Mouse (Mus musculus): Measurements from ENCODE around the gene Adgrg1.

Adgrg1 gene

DNA sequence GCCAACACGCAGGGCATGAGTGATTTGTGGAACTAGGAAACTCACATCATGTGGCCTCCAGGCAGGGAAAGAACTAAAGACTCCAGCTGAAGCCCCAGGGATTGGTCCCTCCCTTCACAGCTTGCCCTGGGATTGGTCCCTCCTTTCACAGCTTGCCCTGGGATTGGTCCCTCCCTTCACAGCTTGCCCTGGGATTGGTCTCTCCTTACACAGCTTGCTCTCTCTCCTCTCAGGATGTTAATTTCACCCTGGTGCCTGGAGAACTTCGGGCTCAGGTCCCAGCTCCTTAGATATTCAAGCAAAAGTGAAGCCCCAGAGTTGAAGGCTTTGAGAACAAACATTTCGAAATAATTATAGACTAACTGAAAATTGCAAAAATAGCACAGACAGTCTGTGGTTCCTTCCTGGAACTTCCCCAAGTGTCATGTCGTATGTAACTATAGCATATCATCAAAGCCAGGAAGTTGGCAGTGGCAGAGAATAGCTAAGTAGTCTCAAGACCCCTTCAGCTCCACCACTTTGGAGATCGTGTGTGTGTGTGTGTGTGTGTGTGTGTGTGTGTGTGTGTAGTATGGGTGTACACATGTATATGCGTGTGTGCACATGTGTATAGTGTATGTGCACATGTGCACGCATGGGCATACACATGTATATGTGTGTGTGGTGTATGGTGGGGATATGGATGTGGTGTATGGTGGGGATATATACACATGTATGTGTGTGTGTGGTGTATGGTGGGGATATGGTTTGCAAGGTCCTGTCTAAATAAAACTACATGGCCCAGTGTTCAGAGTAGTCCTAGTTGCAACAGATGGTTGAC is 62.8 kb downstream of the Adgrg1 start:
- peak in 1 of 2 experiments; percentile 30 for DNase-seq (ENCODE audit: low spot score in 2 of 2)

DNA sequence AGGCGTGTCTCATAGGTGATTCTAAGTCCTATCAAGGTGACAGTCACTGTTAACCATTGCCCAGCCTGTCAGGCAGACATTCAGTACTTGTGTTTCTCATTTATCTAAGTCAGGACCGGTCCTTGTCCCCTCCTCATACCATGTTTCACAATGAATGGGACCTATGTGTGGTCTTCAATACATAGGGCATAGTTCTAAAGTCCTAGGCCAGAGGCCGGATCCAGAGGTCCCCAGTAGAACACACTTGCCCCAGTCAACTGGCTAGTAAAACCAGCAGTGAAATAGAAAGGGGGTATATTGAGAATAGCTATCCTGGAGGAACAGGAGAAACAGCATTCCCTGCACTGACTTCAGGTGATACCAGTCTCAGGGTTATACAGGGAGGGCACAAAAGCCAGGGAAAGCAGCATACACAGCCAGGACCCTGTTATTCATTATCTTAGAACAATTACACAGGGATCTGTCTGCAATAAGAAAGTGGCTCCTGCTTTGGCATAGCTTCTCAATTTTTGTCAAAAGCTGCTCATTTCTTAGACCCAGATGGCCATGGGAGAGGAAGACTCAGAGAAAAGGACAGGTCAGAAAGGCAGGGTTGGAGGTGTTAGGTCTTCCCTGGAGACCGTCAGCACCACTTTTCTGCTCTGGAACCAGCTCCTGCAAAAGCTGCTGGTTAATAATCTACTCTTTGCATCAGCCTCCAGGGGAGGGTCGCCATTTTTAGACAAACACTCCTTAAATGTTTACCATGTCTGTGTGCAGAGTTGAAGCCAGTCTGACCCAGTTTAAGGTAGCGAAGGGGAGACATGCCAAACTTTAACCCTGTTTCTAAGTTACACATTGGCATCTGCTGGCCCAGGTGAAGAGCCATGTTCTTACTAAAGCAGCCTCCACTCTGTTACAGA is 67.6 kb downstream of the Adgrg1 start:
- DNase-seq (ENCODE audit: low spot score in 2 of 2) = no peak

DNA sequence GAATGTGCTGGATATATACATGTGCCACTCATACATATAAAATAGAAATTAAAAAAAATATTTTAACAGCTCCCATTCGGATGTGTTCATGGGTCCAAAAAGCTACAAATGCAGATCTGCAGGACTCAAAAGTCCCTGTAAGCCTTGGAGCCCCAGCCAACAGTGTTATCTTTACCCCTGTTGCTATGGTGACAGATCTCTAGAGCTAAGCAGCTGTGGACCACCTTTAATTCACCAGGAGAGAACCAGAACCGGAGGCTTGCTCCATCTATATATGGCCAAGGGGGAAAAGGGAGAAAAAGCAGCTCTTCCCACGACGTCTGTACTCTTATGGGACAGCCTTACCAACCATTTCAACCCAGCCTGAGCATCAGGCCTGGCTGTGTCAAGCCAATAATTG is 70.3 kb downstream of the Adgrg1 start:
- DNase-seq (ENCODE audit: low spot score in 2 of 2) = no peak

DNA sequence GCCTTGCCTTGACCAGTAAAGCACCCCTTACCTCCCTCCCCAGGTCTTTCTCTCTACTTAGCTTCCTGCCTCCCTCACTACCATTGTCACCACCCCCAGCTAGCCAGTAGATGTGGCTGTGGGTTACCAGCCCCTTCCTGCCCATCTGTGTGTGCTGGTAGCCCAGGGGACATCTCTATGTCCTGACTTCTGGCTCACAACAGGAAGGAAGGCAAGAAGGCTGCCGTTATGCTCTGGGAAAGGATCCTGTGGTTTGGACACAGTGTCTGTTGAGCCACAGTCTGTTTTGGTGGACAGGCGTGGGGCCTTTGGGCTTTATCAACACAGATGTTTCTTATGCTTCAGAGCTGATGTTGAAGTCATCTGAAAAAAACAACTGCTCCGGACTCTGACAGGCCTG is 72.4 kb downstream of the Adgrg1 start:
- DNase-seq (ENCODE audit: low spot score in 2 of 2) = no peak

DNA sequence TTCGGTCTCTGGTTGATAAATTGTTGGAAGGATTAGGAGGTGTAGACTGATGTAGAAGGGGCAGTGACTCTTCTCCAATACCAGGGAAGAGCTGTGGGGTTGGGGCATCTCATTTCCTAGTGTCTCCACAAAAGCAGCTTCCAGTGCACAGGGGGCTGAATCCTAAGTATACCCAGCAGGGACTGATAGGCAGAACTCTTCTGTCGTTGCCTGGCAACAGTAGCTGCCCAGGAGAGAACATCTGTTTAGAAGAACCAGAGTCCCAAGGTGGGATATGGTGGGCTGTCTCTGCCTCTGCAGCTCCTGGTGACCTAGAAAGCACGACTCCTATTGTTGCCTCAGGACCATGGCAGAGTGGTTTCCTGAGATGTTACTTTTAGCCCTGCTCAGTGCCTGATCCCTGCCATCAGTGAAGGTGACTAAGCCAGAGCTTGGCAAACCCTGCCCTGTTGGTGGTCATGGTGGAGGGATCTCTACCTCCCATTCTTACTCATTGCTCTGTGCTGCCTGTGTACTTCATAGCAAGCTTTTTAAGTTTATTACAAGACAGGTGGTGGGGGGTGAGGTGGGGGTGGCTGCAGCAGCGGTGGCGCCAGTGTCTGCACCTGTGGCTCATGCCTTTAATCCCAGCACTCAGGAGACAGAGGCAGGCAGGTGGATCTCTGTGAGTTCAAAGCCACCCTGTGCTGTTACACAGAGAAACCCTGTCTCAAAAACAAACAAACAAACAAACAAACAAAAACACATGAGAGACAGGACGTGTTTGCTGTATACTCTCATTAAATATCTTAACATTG is 73.5 kb downstream of the Adgrg1 start:
- no peak for DNase-seq (ENCODE audit: low spot score in 2 of 2)

DNA sequence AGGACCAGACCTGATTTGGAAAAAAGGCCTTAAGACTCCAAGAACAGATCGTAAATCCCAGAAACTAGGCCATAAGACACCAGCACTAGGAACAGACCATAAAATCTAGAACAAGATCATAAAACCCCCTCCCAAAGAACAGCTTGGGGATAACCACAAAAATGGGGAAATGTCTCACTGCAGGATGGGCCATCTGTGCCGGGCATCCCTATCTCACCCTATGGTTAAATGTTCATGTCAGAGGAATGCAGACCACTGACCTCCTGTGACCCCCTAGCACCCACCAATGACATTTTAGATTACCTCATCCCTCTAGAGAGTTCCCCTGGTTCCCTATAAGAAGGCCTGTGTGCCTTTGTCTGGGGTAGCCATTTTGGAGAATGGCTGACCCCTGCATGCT is 75.1 kb downstream of the Adgrg1 start:
- no peak for DNase-seq (ENCODE audit: low spot score in 2 of 2)

DNA sequence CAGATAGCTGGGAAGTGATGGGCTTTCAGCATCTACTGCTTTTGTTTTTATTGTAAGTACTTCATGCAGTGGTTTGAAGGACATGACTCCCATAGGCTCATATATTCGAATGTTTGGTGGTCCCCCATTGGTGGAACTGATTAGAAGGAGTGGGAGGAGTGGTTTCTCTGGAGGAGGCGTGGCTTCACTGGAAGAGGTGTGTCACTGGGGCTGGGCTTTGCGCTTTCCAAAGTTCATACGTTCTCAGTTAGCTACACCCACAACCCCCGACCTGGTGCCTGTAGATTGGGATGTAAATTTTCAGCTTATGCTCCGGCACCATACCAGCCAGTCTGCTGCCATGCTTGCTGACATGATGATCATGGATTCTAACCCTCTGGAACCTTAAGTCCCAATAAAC is 79.9 kb downstream of the Adgrg1 start:
- no peak for DNase-seq (ENCODE audit: low spot score in 2 of 2)

DNA sequence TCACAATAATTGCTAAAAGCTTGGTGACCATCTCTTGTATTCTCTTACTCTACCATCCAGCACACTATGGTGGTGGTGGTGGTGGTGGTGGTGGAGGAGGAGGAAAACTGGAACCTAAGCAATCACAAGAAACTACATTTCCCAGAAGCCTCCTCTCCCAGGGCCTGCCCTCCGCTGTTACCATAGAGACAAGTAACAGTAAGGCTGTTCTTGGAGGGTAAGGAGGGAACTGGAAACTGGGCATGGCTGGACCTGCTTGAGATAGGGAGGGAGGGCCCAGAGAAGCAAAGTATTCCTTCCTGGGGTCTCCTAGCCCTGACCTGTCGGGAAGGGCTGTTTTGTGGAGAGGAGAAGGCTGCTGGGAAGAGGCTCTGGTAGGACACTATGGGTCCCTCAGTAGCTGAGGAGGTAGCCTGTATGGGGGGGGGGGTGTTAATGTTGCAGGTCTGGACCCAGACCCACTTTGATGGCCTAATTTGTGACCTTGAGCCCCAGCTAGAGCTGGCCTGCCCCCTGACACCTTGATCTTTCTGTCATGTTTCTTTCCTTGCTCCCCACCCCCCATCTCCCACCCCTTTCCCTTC is 80.5 kb downstream of the Adgrg1 start, which contains the start of gene Drc7:
Gene Drc7, plus strand, starts transcription at position 177 of the 584 bp plus-strand sequence.
- no peak for DNase-seq (ENCODE audit: low spot score in 2 of 2)

DNA sequence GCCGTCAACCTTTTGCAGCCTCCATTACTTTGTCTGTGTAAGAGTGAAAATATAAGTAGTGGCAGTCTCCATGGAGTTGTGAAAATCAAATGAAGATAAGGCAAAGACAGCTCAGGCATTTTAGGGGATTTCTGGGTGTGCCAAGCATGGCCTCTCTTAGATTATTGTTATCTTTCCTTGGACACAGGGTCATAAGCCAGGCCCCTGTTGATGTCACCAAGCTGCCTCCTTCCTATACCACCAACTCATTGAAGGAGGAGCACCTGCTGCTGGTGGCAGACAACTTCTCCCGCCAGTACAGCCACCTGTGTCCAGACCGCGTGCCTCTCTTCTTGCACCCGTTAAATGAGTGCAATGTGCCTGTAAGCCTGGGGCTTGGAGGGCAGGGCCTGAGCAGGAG is 81.9 kb downstream of the Adgrg1 start:
- DNase-seq (ENCODE audit: low spot score in 2 of 2) = no peak

DNA sequence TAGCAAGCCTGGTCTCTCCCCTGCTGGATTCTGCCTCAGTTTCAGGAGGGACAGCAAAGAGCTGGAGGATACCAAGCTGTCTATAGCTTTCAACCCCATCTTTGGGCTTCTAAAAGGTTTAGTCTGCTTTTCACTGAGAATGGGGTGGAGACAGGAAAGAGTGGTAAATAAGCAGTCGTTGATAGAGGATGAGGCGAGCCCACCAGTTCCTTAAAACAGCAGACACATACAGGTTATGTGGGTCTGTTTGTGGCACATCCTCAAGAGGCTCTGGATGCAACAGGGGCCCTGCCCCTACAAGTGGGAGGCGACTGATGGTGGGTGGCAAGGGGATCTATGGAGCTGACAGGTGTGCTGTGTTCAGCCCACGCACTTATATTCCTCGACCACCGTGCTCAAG is 84.1 kb downstream of the Adgrg1 start:
- no peak for DNase-seq (ENCODE audit: low spot score in 2 of 2)

DNA sequence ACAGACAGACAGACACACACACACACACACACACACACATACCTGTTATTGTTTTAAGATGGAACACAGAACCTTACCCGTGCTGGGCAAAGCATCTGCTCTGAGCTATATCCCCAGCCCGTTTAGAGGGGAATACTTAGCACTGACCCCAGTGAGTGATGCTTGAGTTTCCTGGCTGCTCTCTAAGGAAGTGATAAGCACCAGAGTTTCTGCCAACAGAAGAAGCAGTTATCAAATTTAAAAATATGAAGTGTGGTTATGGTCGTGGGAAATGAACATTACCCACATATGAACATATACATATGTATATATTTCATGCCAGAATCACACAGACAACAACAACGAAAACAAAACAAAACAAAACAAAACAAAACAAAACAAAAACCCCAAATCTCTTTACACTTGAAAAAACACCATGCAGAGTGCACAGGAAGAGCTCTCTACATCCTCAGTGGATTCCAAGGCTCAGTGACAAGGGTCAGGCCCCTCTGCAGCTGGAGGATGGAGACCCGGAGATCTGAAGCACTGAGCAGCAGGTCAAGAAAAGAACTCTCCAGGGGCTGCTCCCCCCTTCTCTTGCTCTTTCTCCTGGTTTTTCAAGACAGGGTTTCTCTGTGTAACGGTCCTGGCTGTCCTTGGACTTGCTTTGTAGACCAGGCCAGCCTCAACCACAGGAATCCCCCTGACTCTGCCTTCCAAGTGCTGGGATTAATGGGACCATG is 85.4 kb downstream of the Adgrg1 start:
- DNase-seq (ENCODE audit: low spot score in 2 of 2) = no peak
